Mouse (Mus musculus): ENCODE results near the gene Zfp503. TPM values are rescaled to one million over a fixed set of nuclear protein-coding genes. Genes with fewer than 3 reads are reported as not detected.

The Zfp503 gene
- 2.2 TPM for polyA plus RNA-seq (2015; fragmentation: Illumina TruSeq; extraction: RNeasy Lipid Tissue Mini Kit (QIAGEN cat#74804); ENCODE audit: low read depth, low replicate concordance)

DNA sequence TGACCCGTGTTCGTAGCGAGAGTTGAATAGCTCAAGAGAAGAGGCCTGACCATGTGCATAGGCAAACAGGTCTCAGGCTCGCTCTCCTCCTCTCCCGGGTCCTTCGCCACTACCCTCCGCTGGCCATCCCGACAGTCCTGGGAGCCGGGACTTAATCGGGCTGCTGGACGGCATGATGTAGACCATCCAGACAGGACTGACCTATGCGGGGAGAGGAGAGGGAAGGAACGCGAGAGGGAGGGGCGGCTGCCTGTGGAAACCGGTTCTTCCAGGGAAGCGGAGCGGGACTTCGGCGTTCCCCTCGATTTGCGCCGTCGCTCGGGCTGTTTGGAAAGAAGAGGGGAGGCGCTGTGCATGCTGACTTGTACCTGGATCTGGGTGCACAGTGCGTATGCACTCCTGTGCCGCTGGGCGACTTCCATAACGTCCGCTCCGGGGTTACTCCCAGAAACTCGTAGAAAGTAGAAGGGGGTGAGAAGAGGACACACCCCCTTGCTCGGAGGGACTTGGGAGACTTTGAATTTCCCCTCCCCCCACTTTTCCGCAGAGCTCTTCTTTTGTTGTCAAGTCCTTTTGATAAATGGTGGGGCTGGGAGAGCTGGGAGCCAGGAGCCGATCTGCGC is at the start of gene Zfp503:
Gene Zfp503 (minus strand): TSS at position 311 of the 623 bp plus-strand sequence.

DNA sequence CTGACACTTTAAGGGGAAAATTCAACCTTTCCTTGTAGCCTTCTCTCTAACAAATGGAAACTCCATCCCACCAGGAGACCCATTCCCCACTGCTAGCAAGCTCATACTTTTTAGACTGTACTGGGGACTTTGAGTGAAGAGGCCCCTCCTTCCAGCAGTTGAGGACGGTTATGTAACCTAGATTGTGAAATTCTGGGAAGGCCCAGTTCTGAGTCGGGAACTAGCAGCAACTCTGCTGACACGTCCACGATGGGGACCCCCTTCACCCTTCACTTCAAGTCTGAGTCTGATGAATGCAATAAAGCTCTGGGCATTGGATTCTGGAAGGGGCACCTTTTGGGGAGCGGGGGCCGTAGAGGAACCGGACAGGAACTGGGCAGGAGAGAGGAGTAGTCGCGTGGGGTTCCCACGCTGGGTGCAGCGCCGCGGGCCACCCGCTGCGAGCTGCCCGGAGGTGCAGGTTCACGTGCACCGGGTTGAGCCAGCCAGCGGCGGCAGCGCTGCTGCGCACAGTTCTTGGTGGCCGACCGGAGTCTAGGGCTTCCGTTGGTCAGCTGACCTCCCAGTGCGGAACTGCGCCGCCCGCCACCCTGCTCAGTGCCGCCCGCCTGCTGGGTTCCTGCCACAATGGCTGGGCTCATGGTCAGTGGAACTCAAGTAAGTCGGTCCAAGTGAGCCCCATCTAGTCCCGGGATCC is 30.0 kb upstream of the Zfp503 start, which contains the start of gene Lrmda:
Gene Lrmda (plus strand): TSS at position 461 of the 697 bp plus-strand sequence.

Other genes with a start within 250 kb of the Zfp503 start
- 33.5 TPM for gene Samd8, start 239.1 kb downstream of the Zfp503 start, polyA plus RNA-seq (2015; fragmentation: Illumina TruSeq; extraction: RNeasy Lipid Tissue Mini Kit (QIAGEN cat#74804); ENCODE audit: low read depth, low replicate concordance)
- gene Dusp13, start 238.4 kb downstream of the Zfp503 start, polyA plus RNA-seq (2015; fragmentation: Illumina TruSeq; extraction: RNeasy Lipid Tissue Mini Kit (QIAGEN cat#74804); ENCODE audit: low read depth, low replicate concordance) = not detected
- 270 TPM for gene Vdac2, start 164.4 kb downstream of the Zfp503 start, polyA plus RNA-seq (2015; fragmentation: Illumina TruSeq; extraction: RNeasy Lipid Tissue Mini Kit (QIAGEN cat#74804); ENCODE audit: low read depth, low replicate concordance)
- gene Comtd1, start 140.6 kb downstream of the Zfp503 start, polyA plus RNA-seq (2015; fragmentation: Illumina TruSeq; extraction: RNeasy Lipid Tissue Mini Kit (QIAGEN cat#74804); ENCODE audit: low read depth, low replicate concordance) = 29.7 TPM
- 2.2 TPM for gene Lrmda, start 30.1 kb upstream of the Zfp503 start, polyA plus RNA-seq (2015; fragmentation: Illumina TruSeq; extraction: RNeasy Lipid Tissue Mini Kit (QIAGEN cat#74804); ENCODE audit: low read depth, low replicate concordance)

Data from brain, adult 10 weeks (tissue).